Mouse (Mus musculus) natural killer cell, adult 2 months (primary cell): Measurements from ENCODE around the gene Taf5l.
"Not testable (repeated sequence)": the region's sequence is repeated elsewhere in the genome, so short reads cannot be mapped to it uniquely, and the experiment has no call there.

Experiments
- DNase-seq, 2 experiments: peaks; one replicate each; pipeline ENCODE4 v3.0.0; 2022; ENCODE audit warnings: low spot score in 2 of 2

The Taf5l gene

DNA sequence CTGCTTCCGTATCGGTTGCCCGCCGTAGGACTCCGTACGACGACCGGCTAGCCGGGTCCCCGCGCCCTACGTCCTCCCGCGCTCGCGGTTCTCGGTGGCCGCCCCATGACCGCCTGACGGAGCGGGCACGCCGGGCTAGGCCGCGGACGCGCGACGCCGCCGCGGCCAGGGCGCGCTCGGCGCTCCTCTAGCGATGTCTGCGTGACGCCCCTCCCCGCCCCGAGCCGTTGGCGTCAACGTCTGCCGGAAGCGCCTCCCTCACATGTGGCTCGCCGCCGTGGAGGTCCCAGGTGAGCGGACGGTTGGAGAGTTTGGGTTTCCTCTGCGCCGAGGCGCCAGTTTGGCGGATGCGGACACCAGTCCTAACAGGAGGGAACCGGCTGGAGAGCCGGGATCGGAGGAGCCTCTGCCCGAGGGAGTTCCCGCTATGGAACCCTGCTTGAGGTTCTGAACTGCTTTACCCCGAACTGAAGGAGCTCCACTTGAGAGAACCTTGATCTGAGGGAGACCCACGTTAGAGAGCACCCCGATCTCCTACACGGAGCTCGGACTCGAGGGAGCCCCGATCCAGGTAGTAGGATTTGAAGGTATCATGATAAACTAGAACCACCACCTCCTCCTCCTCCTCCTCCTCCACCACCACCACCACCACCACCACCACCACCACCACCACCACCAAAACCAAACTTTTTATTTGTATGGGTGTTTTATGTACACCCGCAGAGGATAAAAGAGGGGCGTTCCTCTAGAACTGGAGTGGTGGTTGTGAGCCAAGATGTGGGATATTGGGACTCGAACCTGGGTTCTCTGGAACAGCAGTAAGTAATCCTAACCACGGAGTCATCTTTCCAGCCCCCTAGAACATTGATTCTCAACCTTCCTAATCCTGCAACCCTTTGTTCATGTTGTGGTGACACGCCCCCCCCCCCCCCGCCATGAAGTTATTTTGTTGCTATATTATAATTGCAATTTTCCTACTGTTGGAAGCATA is at the start of gene Taf5l, which contains the start of gene Urb2:
Gene Taf5l, minus strand, starts transcription at position 161 of the 991 bp plus-strand sequence.
Gene Urb2, plus strand, starts transcription at position 272 of the 991 bp plus-strand sequence.
- peak; percentile 87 to 90 for DNase-seq

DNA sequence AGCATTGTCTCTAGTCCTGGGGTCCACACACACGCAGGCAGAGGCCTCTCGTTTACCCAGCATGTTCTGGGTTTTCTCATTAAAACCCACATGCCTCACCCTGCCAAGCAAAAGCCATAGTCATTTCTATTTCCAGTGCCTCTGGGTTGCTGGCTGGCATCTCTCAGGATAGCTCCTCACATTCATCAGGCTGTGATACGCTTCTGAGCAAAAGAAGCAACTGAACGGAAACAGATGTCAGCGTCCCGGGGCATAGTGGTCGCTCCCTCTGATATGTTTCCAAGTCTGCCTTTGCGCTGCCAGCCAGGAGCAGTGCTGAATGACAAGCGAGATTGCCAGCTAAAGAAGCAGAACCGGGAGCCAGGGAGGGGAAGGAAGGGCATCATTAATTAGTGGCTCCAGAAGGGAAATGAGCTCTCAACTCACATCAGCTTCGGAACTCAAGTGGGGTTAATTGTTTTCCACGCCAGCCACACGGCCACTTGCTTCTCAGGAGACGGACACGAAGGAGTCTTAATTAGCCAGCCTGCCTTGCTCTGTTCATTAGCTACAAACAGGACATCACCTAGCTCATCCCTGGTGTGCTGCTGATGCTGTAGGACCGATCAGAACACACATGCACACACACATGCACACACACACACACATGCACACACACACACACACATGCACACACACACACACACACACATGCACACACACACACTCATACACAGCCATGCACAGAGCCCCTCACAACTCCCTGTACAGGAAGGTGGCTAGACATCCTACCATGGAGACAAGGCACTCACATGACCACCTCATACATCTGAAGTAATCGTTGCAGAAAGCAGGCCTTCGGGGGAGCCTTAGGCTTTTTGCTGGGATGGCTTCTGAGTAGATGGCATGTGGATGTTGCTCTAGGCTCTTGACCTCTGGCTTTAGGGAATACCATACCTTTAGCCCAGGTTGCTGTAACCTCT is 49.4 kb upstream of the Taf5l start:
- DNase-seq, result no peak

DNA sequence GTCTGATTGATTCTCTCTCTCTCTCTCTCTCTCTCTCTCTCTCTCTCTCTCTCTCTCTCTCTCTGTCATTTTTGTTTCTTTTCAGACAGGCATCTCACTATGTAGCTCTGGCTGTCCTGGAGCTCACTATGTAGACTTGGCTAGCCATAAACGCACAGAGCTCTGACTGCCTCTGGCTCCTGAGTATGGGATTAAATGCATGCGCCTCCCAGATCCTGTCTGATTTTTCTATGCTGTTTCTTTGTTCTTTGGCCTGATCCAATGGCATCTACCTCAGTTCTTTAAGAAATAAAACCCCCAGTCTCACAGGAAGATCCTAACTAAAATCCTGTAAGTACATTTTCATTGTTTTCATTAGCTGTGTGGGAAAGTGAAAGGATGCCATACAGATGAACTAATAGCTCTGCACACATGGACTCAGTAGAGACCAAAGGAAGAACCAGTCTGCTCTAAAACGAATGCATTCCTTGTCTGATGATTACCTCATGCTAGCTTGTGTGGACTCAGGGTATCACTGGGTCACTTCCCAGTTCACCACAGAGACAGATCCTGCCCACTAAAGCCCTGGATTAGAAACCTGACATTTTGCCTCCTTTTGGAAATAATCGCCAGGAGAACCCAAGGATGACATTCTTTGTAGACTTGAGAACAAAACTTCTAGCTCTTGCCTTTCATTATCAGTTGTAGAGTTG is 46.0 kb upstream of the Taf5l start:
- DNase-seq, result no peak

DNA sequence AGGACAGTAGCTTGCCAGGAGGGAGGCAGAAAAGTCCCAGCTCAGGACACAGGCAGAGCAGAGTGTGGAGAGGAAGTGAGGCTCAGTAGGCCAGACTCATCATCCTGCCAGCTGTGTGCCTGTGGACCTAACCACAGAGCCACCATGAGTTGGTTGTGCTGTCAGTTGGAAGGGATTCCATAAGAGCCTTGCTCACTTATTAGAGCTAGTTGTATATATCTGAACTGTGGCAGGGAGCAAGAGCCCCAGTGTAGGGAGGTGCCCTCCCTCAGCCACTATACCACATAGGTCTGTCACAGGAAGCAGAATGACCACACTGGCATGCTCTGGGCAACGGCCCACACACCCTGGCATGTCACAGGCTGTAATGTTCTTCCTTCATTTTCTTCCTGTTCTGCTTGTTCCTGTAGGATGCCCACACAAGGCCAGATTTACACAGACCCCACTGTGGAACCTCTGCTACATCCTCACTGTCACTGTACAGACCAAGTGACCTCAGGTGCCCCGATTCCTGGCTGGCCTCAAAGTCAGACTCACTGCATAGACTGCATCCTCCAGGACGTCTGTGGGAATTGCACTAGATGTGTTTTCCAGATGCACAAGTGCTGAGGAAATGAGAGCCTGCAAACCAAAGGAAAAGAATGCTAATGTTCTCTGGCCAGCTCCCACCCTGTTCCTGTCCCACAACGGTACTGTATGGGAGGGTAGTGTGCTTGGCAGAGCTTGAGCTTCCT is 45.3 kb upstream of the Taf5l start:
- DNase-seq, result peak; percentile 52 to 68

DNA sequence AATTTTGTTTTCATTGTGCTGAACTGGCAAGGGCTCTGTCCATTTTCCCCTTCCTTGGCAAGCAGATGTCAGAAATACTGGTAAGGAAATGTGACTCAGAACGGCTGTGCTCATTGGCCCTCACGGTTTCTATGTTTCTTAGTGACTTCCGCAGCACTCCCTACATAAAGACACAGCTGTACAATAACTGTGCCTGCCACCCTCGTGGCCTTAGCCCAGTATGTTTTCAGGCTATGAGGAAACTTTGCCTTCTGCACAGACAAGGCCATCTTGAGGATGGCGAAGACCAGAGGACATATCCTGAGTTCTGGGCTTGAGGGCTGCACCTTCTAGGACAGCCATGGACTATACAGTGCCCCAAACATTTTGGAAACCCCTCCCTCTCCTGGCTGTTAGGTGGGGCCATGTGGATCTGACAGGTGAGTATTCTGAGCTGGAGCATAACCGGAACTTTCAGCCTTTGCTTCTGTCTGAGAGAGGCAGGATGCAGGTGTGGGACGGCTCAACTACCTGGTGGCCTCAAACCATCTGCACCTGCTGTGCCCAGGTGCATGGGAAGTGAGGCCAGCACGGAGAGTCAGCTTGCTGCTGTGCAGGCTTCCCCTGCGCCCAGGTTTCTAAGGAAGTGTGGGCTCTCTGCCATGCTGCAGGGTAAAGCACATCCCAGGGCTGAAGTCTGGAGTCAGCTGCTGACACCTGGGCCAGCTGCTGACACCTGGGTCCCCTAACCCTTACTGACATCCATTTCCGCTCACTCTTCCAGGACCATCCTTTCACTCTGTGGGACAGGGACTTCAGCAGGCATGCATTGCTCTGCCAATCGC is 35.8 kb upstream of the Taf5l start:
- no peak for DNase-seq

DNA sequence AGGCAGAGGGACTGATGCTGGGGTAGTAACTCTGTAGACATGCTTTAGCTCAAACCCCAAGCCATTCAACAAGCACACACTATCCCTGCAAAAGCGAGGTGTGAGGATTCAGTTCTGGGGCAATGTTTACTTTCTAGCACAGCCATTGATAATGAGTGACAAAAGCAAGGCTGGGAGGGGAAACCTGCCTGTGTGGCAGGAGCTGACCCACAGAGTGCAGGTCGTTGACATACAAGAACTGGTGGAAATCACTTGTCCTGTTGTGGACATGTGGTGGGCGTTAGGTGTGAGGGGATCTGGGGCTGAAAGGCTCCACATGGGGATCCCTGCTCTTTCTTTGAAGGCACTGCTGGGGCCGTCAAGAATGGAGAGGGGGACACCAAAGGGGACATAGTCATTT is 31.4 kb upstream of the Taf5l start:
- no peak for DNase-seq

DNA sequence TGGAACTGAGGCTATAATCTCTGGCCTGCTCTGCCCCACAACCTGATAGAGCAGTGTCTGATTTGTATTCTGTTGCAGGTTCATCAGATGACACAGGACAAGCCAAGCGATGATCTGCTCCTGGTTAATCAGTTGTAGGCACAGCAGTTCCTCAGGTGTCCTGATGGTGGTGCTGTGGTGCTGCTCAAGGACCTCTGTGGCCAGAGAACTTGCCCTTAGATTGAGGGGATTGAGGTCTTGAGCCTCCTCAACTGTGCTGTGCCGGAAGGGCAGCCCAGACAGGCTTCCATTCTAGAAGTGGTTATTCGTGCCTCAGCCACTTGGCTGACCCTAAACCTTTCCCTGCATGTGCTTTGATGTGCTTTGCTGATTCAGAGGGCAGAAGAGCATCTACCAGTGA is 30.9 kb upstream of the Taf5l start:
- peak; percentile 62 to 70 for DNase-seq

DNA sequence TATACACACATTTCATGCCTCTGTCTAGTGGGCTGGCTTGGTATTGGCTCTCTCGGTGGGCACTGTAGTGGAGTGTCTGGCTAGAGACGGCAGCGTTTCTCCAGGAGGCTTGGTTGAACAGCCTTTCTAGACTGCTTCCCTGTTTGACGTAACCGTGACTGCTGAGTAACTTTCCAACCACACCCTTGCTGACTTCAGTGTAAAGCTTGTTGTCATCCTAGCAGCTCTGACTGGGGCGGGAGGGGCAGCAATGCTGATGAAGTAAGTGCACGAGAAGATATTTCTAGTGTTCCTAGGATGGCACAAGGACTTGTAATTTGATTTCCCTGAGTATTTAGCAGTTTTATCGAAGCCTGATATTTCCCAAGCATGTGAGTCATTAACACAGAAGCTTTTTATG is 24.7 kb upstream of the Taf5l start:
- DNase-seq, result no peak

DNA sequence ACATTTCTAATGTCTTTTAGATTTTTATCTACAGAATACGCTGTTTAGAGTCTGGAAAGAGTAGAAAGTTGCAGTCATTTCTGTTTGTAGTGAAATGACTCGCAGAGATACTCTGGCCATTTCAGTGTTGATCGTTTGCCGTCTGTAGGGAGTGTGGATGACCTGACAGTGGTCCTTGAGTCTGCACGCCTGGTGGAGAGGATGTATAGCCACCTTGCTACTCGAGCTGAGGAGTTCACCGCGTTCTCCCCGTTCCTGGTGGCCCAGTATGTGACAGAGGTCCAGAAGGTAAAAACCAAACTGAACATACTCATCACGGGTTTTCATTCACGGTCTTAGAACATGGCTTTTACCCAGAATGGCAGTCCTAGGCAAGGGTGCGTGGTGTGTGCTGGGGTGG is 23.7 kb upstream of the Taf5l start:
- no peak for DNase-seq

DNA sequence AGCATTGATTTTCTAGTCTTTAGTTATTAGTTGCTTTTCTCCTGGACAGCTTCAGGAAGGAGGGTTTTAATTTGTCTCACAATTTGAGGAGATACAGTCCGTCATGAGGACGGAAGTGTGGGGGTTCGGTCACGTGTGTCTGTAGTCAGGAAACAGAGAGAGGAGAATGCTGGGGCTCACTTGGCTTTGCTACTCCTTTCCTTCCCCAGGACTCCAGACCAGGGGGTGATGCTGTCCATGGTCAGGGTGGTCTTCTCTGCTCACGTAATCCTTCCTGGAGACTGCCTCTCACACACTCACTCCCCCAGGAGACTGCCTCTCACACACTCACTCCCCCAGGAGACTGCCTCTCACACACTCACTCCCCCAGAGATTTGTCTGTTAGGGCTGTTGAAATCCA is 23.2 kb upstream of the Taf5l start:
- no peak for DNase-seq

DNA sequence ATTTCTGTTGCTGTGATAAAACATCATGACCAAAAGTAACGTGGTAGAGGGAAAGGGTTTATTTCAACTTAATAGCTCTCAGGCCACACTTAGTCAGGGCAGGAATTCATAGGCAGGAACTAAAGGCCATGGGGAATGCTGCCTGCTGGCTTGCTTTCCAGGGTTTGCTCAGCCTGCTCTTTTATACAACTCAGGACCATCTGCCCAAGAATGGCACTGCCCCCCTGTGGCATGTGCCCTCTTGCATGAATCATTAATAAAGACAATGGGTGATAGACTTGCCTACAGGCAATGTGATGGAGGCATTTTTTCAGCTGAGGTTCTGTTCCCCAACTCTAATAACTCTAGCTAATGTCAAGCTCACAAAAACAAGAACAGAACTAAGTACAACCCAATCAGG is 21.0 kb upstream of the Taf5l start:
- no peak for DNase-seq

DNA sequence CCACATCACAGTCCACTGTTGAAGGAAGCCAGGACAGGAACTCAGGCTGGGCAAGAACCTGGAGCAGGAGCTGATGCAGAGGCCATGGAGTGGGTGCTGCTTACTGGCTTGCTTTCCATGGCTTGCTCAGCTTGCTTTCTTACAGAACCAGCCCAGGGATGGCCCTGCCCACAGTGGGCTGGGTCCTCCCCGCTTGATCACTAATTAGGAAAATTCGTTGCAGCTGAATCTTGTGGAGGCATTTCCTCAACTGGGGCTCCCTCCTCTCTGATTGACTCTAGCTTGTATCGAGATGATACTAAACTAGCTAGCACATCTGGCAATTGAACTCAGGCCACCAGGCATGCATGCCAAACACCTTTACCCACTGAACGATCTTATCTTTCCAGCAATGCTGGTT is 18.2 kb upstream of the Taf5l start:
- DNase-seq, result no peak

DNA sequence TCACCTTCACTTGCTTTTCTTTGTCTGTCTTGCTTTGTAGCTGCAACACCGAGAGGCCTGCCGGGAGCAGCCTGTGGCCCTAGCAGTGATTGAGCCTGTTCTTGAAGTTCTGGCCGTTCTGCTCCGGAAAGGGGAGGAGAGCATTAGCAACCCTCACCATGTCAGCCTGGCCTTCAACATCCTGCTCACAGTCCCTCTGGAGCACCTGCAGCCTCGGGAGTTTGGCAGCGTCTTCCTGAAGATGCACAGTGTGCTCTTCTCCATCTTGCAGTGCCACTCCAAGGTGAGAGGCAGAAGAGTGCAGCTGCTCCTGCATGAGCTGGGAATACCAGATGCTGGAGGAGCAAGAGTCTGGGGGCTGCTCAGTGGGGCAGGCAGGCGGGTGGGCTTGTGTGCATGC is 16.9 kb upstream of the Taf5l start:
- no peak for DNase-seq

DNA sequence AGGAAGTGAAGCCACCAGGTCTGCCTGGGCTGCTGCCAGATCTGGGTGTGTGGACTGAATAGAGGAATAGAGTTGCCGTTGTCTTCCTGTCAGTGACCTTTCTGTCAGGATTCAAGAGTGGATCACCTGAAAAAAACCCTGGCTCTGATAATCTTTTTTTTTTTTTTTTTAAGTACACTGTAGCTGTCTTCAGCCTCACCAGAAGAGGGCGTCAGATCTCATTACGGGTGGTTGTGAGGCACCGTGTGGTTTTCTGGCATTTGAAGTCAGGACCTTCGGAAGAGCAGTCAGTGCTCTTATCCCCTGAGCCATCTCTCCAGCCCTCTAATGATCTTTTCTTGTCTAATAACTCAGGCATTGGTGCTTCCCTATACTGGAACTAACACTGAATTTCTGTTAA is 12.2 kb upstream of the Taf5l start:
- no peak for DNase-seq

DNA sequence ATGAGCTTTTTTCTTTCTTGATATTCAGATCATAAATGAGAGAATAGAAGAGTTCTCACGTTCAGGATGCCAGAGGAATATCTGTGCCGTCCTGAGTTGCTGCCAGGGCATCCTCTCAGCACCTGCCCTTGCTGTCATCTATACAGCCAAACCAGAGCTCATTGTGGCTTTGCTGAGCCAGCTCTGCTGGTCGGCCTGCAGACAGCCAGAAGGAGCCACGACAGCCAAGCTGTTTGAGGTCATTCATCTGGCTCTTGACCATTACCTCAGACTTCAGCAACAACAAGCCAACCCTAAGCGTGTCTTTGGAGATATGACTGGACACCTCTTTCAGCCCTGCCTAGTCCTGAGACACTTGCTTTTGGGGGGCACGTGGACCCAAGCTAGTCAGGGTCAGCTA is 6.6 kb upstream of the Taf5l start:
- DNase-seq, result no peak

DNA sequence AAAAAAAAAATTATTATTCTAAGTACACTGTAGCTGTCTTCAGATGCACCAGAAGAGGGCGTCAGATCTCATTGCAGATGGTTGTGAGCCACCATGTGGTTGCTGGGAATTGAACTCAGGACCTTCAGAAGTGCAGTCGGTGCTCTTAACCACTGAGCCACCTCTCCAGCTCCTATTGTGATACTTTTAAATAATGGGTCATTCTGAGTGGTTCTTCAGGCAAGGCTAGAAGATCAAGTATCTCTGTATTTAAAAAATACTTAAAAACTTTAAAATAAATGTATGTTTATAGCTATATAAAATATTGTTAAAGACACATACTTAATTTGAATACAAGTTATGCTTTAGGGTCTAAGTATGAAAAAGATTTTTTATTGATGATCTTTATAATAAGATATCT is 5.1 kb upstream of the Taf5l start:
- DNase-seq, result not testable (repeated sequence)

DNA sequence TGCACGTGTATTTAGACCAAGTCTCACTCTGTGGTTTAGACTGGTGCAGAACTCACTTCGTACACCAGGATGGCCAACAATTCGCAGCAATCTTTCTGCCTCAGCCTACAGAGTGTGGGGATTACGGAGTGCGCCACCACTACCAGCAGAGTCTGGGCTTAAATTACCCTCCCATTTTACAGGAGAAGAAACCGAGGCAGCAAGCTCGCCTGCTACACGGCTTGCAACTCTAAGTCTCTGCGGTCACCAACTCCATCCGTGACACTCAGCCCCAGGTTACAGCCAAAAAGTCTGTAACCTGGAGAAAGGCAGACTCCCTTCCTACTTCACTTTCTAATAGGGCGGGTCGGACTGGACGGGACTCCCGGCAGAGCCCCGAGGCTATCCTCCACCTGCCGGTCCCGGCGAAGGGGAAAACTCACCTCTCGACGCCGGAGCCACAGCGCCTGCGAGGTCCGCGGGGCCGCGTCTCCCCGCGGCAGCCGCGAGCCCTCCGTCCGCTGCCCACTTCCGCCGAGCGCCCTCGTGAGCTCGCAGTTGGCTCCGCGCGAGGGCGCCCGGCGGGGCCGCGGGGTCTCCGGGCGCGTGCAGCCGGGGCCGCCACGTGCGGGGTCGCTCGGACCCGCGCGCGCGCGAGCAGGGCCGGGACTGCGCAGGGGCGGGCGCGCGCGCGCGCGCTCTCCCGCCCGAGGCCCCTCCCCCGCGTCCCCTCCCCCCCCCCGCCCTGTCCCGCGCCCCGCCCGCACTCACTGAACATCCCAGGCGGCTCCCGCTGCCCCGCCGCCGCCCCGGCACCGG is 559 bp downstream of the Taf5l start:
- DNase-seq, result peak; percentile 52 to 59

DNA sequence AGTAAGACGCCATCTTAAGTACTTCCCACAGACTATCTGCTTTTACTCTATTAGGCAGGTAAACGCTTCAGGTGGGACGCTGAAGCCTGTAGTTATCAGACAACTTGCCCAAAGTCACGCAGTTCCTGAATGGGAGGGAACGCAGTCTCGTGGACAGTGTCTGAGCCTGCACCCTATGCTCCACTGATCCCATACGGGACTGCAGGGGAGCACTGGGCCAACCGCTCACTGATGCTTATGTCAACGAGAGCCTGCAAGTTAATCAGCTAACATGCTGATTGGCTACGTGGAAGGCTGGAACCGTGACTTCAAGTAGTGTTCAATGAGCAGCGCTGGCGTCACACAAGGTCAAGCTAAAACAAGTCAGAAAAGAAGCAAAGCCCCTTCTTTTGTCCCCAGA is 1.4 kb downstream of the Taf5l start:
- peak in 1 of 2 experiments; percentile 11 for DNase-seq

DNA sequence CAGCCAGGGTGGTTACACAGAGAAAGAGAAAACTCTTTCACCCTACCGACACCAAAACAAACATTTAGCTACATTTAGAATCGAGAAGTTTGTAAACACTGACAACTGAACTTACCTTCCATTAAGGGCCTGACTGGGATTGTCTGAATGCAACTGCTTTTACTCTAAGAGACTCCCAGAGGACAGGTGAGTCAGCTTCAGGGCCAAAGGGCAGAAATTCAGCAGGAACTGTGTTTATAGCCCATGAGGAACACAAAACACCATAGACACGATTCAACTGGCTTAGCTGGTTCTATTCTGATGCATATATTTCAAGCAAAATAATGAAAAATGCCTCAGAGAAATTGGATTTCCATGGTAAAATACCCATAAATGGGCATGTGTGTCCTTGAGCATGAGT is 6.4 kb downstream of the Taf5l start:
- DNase-seq, result no peak
